Mouse (Mus musculus) bone marrow macrophage, adult 2 months (primary cell): Measurements from ENCODE around the gene Hs6st3.

Experiments used
- CTCF ChIP-seq: IDR thresholded peaks from 2 replicates; pipeline ENCODE4 v1.5.1; 2012; ENCODE audit warnings: low read depth, mild to moderate bottlenecking, low read length, moderate library complexity
- POLR2A ChIP-seq: IDR thresholded peaks from 2 replicates; pipeline ENCODE4 v1.6.1; 2012; ENCODE audit warnings: mild to moderate bottlenecking, low read depth, low read length, borderline replicate concordance

DNA sequence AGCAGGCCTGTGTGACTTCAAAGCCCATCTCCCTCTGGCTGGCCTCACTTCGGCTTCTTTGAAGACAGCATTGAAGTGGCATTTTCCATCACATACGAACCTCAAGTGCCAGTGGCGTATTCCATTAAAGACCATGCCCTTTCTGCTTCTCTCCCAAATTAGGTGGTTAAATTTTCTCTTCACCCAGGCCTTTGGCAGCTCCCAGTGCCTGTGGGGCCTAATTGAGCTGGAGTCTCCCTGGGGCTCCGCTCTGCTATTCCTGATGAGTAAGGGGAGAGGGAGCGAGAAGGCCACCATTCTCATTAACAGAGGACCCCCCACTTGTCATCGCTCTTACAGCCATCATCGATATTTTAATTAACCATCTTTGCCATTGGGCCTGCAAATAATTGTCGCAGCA lies 754.8 kb downstream of the Hs6st3 start:
- TF ChIP-seq POLR2A, result no peak
- TF ChIP-seq CTCF, result no peak
